Comparison of ENCODE assay signal across 11 mouse cellular contexts in genomic region chr15:81066976-81067375, GRCm38 (mm10).
DNase-seq lines count a peak whose midpoint lies in the region; ATAC-seq and TF ChIP-seq lines count a peak whose summit lies in the region.
"Had no signal": no experiment of that assay in that cellular context is flagged by ENCODE, and none has a peak within 500 bp of the region (broad histone marks: within the 10 kb centered on the region; RNA-seq: fewer than 3 reads in every experiment).

No protein-coding gene starts in this region.

- H3K4me3 ChIP-seq in heart, embryonic 16.5 days (ENCODE audit: low read length) = no peak overlapping the region
- H3K4me3 ChIP-seq in olfactory bulb, adult 2 months (ENCODE audit: insufficient read depth, low read depth, low read length) = no peak overlapping the region
- no peak overlapping the region for H3K4me3 ChIP-seq in forebrain, embryonic 15.5 days
- H3K4me3 ChIP-seq: lung, embryonic 15.5 days; neural tube, embryonic 13.5 days had no signal

- no peak overlapping the region for H3K9ac ChIP-seq in heart, embryonic 16.5 days (ENCODE audit: low read length)
- no peak overlapping the region for H3K9ac ChIP-seq in forebrain, embryonic 15.5 days (replicated peaks)
- H3K9ac ChIP-seq: lung, embryonic 15.5 days; neural tube, embryonic 13.5 days had no signal

- H3K4me1 ChIP-seq in heart, embryonic 16.5 days (ENCODE audit: control insufficient read depth, insufficient read depth, low read length) = peaks cover 25% of the 10 kb centered on the region
- H3K4me1 ChIP-seq in olfactory bulb, adult 2 months (ENCODE audit: control insufficient read depth, insufficient read depth, low read length) = peaks cover 23% of the 10 kb centered on the region
- H3K4me1 ChIP-seq in forebrain, embryonic 15.5 days = peaks cover 9% of the 10 kb centered on the region

- TF ChIP-seq CTCF in olfactory bulb, adult 2 months (IDR thresholded peaks at IDR 0.05; ENCODE audit: insufficient read depth, low read depth, low read length) = no peak

- no peak for TF ChIP-seq POLR2A in olfactory bulb, adult 2 months (IDR thresholded peaks at IDR 0.05; ENCODE audit: insufficient read depth, low read depth, low read length)

- H3K27ac ChIP-seq in heart, embryonic 16.5 days (ENCODE audit: low read length) = peak overlapping the region; percentile 34; the same call in 1 of the 2 replicates
- H3K27ac ChIP-seq in olfactory bulb, adult 2 months (ENCODE audit: insufficient read depth, low read depth, low read length) = peak overlapping the region; percentile 67
- H3K27ac ChIP-seq in forebrain, embryonic 15.5 days (replicated peaks) = no peak overlapping the region
- H3K27ac ChIP-seq: lung, embryonic 15.5 days; neural tube, embryonic 13.5 days had no signal

- ATAC-seq in heart, embryonic 16.5 days (replicated peaks; ENCODE audit: extremely low read depth, insufficient read depth, low FRiP score) = peak; percentile 70
- ATAC-seq in monocyte, adult 5-6 weeks (replicated peaks; ENCODE audit: insufficient number of reproducible peaks, low FRiP score, low TSS enrichment, poor library complexity, severe bottlenecking) = no peak
- no peak for ATAC-seq in forebrain, embryonic 15.5 days (replicated peaks)
- ATAC-seq: intestine, embryonic 16.5 days had no signal

- peaks cover 2% of the 10 kb centered on the region; the same call in 1 of the 2 replicates for H3K36me3 ChIP-seq in heart, embryonic 16.5 days (ENCODE audit: control insufficient read depth, insufficient read depth)
- no peaks in the 10 kb centered on the region for H3K36me3 ChIP-seq in forebrain, embryonic 15.5 days
- H3K36me3 ChIP-seq: neural tube, embryonic 13.5 days had no signal

- DNase-seq in right cerebral cortex, adult 18-20 months = peak; percentile 48
- no peak for DNase-seq in right cerebral cortex, postnatal 14 days
- DNase-seq in gastrocnemius, adult 18-20 months (ENCODE audit: low spot score) = peak; percentile 83
- DNase-seq in thymus, postnatal 0 days (ENCODE audit: low spot score) = no peak

- H3K9me3 ChIP-seq in heart, embryonic 16.5 days (replicated peaks; ENCODE audit: control insufficient read depth, low read length) = peaks cover 5% of the 10 kb centered on the region; the same call in 1 of the 2 replicates
- H3K9me3 ChIP-seq in forebrain, embryonic 15.5 days = no peaks in the 10 kb centered on the region
- H3K9me3 ChIP-seq: lung, embryonic 15.5 days; neural tube, embryonic 13.5 days had no signal

- peaks cover 4% of the 10 kb centered on the region; the same call in 1 of the 2 replicates for H3K27me3 ChIP-seq in heart, embryonic 16.5 days (ENCODE audit: control insufficient read depth, insufficient read depth, low read length)
- no peaks in the 10 kb centered on the region for H3K27me3 ChIP-seq in forebrain, embryonic 15.5 days
- H3K27me3 ChIP-seq: lung, embryonic 15.5 days; neural tube, embryonic 13.5 days had no signal

- 0 out of 2 replicates have a peak overlapping the region, but pooled peaks have one; percentile 7 for H3K4me2 ChIP-seq in heart, embryonic 16.5 days (ENCODE audit: low read depth, low read length)
- no peak overlapping the region for H3K4me2 ChIP-seq in forebrain, embryonic 15.5 days (replicated peaks)
- H3K4me2 ChIP-seq: lung, embryonic 15.5 days; neural tube, embryonic 13.5 days had no signal

- 19% methylated on average over 5 of the region's 5 CpGs for WGBS in heart, embryonic 16.5 days
- 16% methylated on average over 5 of the region's 5 CpGs for WGBS in olfactory bulb, adult 2 months
- WGBS in forebrain, embryonic 15.5 days = 77% methylated on average over 5 of the region's 5 CpGs

Comparison
In these comparisons a context has a peak if more than half of its experiments do, and no peak if none do; other contexts are left out.
1. DNase-seq: peak in right cerebral cortex, adult 18-20 months (single experiment) and gastrocnemius, adult 18-20 months (single experiment); none in right cerebral cortex, postnatal 14 days (single experiment) and thymus, postnatal 0 days (single experiment).